Mouse (Mus musculus) granulocyte monocyte progenitor cell, adult 5-6 weeks (primary cell): ENCODE results near the gene Lrrc73. TPM values are rescaled to one million over a fixed set of nuclear protein-coding genes. Genes with fewer than 3 reads are reported as not detected.
A peak's percentile ranks its signal among the peaks of the same experiment; 100 is the strongest.

Experiments used
- ATAC-seq: replicated peaks from 2 replicates; pipeline ENCODE4 v1.8.0; 2016; ENCODE audit warnings: mild to moderate bottlenecking, moderate TSS enrichment, inconsistent platforms; ENCODE audit not compliant: poor library complexity, severe bottlenecking
- total RNA-seq, 2 experiments: library from RNA; stranded (forward) in 1 of 2; stranded (reverse) in 1 of 2; fragments of 200-712, 200-1000 nt in 1 of 2; fragments of >200 nt in 1 of 2; fragmentation: Nextera tagmentation in 1 of 2; gene quantifications; 2 replicates each; pipeline ENCODE4 v1.2.3; 2014 to 2017

Gene Lrrc73
- total RNA-seq (2014; fragmentation: Nextera tagmentation) (1.8 and 3.5 TPM in 2 replicates), total RNA-seq (2017) (not detected in 2 replicates)

DNA sequence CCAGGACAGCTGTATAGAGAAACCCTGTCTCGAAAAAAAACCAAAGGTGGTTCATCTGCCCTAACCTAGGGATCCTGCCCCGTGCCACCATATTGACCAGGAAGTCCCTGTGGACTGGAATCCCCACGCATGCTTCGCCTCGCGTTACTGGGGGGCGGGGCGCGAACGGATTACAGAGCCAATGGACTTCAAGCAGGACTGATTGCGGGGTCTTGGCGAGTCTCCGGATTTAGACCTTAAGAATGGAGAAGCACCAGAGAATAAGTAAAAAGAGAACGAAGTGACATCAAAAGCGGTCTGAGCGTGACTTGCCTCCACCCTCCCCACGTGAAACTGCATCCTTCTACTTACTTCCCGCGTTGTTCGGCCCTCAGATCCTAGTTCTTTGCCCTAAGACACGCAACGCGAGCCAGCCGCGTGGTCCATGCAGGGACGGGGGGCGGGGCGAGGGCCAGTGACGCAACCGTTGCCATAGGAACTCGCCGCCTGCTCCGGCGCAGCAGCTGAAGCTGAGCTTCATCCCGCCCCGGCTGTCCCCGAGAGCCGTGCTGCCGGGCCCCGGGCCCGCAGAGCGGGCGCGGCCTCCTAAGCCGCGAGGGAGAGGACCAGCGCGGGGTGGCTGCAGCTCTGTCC, at the start of gene Lrrc73:
TSS of gene Lrrc73 (plus strand) at position 80 of the 633 bp plus-strand sequence.
- peak; percentile 84 for ATAC-seq

DNA sequence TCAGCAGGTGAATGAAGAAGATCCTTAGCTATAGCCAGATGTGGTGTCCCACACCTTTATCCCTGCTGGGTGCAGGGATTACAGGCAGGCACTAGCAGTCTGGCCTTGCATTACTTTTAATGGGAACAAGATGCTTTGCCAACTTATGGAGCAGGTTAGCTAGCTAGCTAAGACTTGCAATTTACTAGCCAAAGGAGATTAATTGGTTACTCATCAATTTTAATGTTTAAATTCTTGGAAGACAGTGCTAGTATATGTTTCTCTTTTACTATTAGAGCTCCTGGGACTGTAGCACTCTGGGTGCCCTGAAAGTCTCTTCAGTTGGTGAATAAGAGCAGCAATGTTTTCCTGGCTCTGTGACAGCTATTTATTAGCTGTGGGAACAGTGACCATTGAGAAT, 46.7 kb upstream of the Lrrc73 start:
- ATAC-seq: no peak

DNA sequence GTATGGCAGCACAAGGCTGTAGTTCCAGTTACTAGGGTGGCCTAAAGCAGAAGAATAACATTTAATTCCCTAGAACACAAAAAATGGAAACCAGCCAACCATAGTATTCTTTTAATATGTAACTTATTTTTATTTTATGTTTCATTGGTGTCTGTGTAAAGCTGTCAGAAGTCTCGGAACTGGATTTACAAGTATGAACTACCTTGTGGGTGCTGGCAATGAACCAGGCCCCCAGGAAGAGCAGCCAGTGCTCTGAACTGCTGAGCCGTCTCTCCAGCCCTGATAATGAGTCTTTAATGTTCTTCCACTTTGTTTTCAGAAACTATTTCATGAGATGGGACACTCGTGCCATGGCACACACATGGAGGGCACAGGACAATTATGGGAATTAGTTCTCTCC, 42.8 kb upstream of the Lrrc73 start:
- ATAC-seq: no peak

DNA sequence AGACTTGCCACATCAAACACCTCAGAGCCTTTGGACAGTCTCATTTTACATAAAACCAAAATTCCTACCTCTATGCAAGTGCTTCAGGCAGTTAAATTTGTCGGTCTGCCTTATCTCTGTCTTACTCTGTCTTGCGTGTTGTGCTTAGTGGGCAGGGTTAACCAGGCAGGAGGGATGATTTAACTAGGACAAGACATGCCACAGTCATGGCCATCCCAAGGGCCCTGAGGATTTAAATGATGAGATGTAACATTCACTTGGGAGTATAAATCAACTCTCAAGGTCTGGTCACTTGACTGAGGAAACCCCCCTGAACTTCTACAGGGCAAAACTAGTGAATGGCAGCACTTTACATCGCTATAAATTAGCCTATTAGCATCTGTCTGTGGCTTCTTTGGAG, 31.7 kb upstream of the Lrrc73 start:
- ATAC-seq: no peak

DNA sequence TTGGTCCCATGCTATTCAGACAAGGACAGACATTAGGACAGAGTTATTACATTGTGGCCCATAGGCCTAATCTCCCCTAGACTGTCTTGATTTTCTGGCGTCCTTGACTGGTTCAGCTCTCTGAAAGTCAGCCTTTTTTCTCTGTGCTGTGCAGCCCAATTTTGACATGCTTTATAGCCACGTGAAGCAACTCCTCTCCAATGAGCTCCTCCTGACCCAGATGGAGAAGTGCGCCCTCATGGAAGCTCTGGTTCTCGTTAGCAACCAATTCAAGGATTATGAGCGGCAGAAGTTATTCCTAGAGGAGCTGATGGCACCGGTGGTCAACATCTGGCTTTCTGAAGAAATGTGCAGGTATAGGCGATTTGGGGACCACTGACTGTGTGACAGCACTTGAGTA, 25.8 kb upstream of the Lrrc73 start:
- no peak for ATAC-seq

GRCm38 (mm10) chr17:46236067-46236466, 17.3 kb upstream of the Lrrc73 start:
- ATAC-seq: no peak

DNA sequence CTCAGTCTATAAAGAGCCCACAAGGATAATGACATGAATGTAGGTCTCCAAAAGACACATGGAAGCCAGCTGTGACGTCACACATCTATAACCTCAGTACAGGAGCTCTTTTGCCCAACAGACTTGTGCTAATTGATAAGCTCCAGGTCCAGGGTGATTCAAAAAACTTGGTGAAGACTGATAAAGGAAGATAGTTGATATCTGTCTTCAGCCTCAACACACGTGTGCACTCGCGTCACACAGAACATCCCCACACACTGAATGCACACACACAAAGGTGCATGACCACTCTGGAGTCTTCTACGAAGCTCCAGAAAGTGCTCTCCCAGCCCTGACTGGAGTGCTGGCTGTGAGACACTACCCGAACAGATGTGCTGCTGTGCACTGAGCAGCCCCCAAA, 16.3 kb upstream of the Lrrc73 start:
- no peak for ATAC-seq

- ATAC-seq: no peak
These were observed 15.9 kb upstream of the Lrrc73 start for GRCm38 (mm10) chr17:46237480-46237879.

- ATAC-seq: no peak
These were observed 13.7 kb upstream of the Lrrc73 start for GRCm38 (mm10) chr17:46239516-46240114.

- ATAC-seq: no peak
These were observed 11.9 kb upstream of the Lrrc73 start for GRCm38 (mm10) chr17:46241471-46241870.

DNA sequence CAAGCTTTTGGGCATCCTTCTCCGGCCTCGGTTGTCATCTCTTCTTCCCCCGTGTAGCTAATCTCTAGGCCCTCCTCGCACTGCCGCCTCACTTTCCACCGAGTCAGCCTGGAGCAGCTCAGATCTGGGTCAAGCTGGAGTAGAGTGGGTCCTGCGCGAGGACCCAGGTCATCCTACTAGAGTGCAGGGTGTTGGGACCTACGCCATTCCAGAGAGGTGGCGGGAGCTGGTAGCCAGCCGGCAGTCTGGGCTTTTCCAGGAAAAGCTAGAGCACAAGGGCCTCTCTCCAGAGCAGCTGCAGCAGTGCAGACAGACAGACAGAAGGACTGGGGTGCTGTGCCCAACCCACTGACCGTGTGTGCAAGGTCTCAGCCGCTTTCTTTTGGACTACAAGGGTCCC, 11.1 kb upstream of the Lrrc73 start:
- ATAC-seq: no peak

DNA sequence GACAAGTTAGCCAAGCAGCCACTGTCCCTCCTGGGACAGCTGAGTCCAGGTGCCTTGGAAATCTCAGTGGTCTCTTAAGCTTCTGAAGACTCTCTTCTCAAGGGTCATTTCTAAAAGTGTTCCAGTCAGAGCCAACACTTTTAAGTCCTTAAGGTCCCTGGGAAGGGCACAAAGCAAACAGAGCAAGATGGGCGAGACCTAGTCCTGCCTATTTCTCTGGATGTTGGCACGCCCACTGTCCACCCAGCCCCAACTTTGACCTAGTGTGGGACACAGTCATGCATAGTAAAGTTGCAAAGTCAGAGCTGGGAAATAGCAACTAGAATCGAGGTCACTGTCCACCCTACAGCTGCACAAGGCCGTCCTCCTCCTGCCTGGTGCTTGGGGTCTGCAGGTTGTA, 10.3 kb upstream of the Lrrc73 start:
- ATAC-seq: no peak

- ATAC-seq: no peak
These were observed 9.7 kb upstream of the Lrrc73 start for GRCm38 (mm10) chr17:46243624-46244023.

GRCm38 (mm10) chr17:46244579-46244978, 8.8 kb upstream of the Lrrc73 start:
- ATAC-seq: no peak

DNA sequence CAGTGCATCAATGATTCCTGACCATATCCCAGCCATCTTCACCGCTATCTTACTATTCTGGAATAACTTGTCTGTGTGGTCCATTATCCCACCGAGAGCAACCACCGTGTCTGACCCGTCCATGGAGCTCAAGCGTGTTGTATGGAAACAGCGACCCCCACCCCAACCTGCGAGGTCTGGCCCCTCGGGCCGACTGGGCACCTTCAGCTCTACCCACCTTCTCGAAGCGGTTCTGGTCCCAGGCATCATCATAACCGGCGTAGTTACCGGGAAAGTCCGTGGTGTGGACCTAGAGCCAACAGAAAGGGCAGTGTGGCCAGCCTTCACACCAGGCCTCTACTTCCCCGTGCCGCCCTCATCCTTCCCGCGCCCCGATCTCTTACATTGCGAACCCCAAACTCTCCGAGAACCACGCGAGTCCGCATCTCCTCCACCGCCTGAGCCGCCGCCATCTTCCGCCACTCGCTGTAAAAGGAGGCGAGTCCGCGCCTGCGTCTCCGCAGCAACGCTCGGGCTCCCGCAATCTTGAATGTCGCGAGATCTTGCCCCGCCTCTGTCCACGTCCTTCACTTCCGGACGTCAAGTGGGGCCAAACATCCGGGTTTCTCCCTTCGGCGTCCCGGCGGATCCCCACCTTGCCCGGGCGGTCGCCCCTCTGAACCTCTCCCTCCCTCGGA, 5.7 kb upstream of the Lrrc73 start, which contains the start of the genes Polr1c and Yipf3:
TSS of gene Polr1c (minus strand) at position 543 of the 677 bp plus-strand sequence.
TSS of gene Yipf3 (plus strand) at position 569 of the 677 bp plus-strand sequence.
- ATAC-seq: peak; percentile 87

- no peak for ATAC-seq
These were observed 5.2 kb upstream of the Lrrc73 start for GRCm38 (mm10) chr17:46248189-46248522.

DNA sequence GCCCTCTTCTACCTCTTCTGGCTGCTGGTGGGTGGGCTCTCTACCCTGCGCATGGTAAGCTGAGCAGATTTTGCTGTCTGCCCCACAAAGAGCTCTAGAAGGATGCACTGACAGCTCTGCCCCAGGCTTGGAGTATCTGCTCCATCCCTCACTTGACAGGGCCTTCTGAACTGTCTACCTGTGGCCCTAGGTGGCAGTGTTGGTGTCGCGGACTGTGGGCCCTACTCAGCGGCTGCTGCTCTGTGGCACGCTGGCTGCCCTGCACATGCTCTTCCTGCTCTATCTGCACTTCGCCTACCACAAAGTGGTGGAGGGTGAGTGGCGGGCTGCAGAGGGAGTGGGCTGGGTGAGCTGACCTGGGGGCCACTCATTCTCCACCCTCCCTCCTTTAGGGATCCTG, 2.2 kb upstream of the Lrrc73 start:
- ATAC-seq: no peak

DNA sequence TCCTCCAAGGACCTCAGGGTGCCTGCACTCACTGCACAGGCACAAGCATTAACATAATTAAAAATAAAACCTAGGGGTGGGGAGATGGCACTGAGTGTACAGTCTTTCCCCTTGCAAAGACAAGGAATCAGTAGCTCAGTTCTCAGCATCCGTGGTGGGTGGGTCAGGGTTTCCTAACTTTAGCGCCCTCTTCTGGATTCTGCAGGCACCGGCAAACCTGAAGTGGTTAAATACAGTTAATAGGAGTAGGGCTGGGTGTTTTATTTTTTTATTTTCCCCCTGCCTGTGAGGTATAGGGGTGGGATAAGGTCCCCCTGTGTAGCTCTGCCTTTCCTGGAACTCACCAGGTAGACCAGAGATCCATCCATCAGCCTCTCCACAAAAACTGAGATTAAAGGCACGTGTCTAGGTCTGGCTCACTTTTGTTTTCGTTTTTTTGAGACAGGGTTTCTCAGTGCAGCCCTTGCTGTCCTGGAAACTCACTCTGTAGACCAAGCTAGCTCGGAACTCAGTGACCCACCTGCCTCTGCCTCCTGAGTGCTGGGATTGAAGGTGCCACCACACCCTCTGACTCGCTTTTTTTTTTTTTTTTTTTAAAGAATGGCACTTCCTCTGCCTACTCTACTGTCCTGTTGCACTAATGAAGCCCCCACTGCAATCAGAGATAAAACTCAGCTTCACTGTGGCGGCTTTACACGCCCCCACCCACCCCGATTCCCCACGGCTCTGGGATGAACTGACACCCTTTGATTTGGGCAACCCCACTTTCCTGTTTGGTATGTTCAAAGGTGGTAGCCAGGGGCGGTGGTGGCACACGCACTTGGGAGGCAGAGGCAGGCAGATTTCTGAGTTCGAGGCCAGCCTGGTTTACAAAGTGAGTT, 520 bp upstream of the Lrrc73 start:
- 0 out of 2 replicates have a peak, but pooled peaks have one; percentile 10 for ATAC-seq

- no peak for ATAC-seq
These were observed 775 bp downstream of the Lrrc73 start for GRCm38 (mm10) chr17:46254106-46254505.

DNA sequence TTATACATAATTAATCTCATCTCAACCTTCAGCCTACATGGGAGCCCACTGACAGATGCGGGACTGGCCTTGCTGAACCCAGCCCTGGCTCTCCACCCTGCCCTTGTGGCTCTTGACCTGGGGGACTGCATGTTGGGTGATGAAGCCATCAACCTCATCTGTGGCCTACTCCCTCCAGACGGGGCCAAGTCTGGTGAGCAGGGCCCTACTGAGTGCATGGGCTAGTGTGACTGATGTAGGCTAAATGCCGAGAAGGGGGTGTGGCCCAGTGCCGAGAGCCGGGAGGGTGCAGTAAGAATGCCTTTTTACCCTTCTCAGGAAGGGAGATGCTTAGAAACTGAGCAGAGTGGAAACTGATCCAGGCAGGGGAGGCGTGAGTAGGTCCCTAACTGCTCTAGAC, 1.8 kb downstream of the Lrrc73 start:
- ATAC-seq: no peak
